Mouse (Mus musculus): ENCODE results near the gene Pqlc2.

DNA sequence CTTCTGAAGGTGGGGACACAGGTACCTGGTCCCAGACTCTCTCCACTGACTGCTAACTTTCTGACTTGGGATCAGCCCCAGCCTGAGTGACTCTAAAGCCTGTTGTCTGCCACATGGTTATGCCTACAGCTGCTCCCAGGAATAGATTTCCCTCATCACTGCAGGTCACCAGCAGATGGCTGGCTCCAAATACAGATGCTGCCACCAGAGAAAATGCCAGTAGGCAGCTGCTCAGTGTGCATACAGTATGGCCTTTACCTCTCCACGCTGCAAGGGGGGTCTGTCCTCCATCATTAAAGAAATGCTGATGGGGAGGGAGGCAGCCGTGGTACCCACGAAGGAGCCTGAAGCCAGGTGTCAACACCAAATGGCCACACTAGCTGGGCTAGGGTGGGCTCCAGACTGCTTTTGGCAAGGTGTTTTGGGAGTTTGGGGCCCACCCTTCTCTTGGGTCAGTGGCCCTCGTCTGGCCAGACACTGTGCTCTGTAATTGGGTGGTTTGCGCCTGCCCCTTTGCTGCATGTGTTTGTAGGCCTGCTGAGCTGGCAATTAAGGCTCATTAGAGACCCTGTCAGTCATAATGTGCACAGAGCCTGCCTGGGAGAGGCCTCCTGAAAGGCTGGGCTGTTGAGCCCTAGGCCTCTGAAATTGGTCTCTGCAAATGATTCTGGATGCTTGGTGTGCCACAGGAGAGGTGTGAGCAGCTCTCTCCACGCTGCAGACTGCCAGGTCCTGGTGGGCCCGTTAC is 64.2 kb downstream of the Pqlc2 start:
- no peak for TF ChIP-seq TAL1 (IDR thresholded peaks at IDR 0.05; ENCODE audit: low read length)
- no peak for TF ChIP-seq GATA1 (IDR thresholded peaks at IDR 0.05; ENCODE audit: low read length)

Measured in erythroblast, embryonic 14.5 days (primary cell).